Mouse (Mus musculus) myocyte (in vitro differentiated cells): Measurements from ENCODE around the gene Orc5.

Experiments used
- MYOD1 ChIP-seq, 3 experiments: IDR thresholded peaks; one replicate each; pipeline ENCODE4 v1.6.1; 2011; ENCODE audit warnings: control low read depth in 2 of 3, low read depth in 2 of 3, mild to moderate bottlenecking in 2 of 3, moderate library complexity in 1 of 3; ENCODE audit not compliant: insufficient read length in 2 of 3, control insufficient read depth in 1 of 3
- POLR2A ChIP-seq: IDR thresholded peaks from one replicate; pipeline ENCODE4 v1.6.1; 2011; ENCODE audit warnings: low read depth, mild to moderate bottlenecking, control low read depth, moderate library complexity; ENCODE audit not compliant: insufficient read length
- POLR2AphosphoS2 ChIP-seq: IDR thresholded peaks from one replicate; pipeline ENCODE4 v1.6.1; 2011; ENCODE audit warnings: low read depth, control low read depth; ENCODE audit not compliant: insufficient read length
- TCF3 ChIP-seq: IDR thresholded peaks from one replicate; pipeline ENCODE4 v1.6.1; 2011; ENCODE audit warnings: low read depth, control low read depth; ENCODE audit not compliant: insufficient read length

DNA sequence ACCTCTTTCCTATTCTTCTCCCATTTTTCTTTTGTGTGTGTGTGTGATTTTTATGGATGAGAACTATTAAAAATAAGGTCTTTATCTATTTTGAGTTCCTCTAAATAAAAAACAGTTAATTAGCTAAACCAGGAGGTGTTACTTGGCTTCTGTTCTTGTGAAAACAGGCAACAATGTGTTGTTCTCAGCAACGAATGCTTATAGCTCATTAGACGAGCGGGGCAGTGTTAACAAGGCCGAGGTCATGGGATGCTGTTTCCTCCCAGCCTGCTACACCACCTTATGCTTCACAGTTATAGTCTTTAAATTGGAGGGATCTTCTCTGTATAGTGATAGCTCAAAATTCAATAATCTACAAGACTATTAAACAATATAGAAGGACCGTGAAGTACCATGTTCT lies 17.7 kb downstream of the Orc5 start:
- TF ChIP-seq TCF3 (no peak), POLR2AphosphoS2 (no peak), POLR2A (no peak), MYOD1 (IDR thresholded peaks at IDR 0.05; ENCODE audit: control insufficient read depth in 1 of 3, insufficient read length in 2 of 3, low read depth in 2 of 3) (no peak)
